Mouse (Mus musculus) hindbrain, postnatal 0 days (tissue): ENCODE data around the gene Ptges. TPM values are rescaled to one million over a fixed set of nuclear protein-coding genes. Genes with fewer than 3 reads are reported as not detected.

Source experiments
- ATAC-seq: fragments of 200-750 bp; cut with Nextera tagmentation; 2 replicates; pipeline ENCODE4 v1.8.0; 2017; ENCODE audit warnings: mild to moderate bottlenecking, moderate TSS enrichment, moderate library complexity
- DNase-seq: peaks from one replicate; pipeline ENCODE4 v3.0.0-alpha.2; 2015; ENCODE audit warnings: low spot score
- H3K27ac ChIP-seq: fragments of 300-500 bp; sonication (generic); 2 replicates; pipeline ENCODE4 v1.5.1; 2014; ENCODE audit warnings: mild to moderate bottlenecking
- H3K27me3 ChIP-seq: fragments of 300-500 bp; sonication (generic); 2 replicates; pipeline ENCODE4 v1.6.1; 2014; ENCODE audit warnings: low read length, mixed read lengths; ENCODE audit not compliant: insufficient read depth
- H3K36me3 ChIP-seq: fragments of 300-500 bp; sonication (generic); 2 replicates; pipeline ENCODE4 v1.6.1; 2014; ENCODE audit warnings: low read length, mixed read lengths; ENCODE audit not compliant: insufficient read depth
- H3K4me1 ChIP-seq: fragments of 300-500 bp; sonication (generic); 2 replicates; pipeline ENCODE4 v1.6.1; 2014; ENCODE audit warnings: antibody characterized with exemption, low read length, mixed read lengths; ENCODE audit not compliant: insufficient read depth
- H3K4me2 ChIP-seq: fragments of 300-500 bp; sonication (generic); 2 replicates; pipeline ENCODE4 v1.6.1; 2014; ENCODE audit warnings: low read depth, mild to moderate bottlenecking, low read length, moderate library complexity, mixed read lengths
- H3K4me3 ChIP-seq: fragments of 300-500 bp; sonication (generic); 2 replicates; pipeline ENCODE4 v1.5.1; 2014; ENCODE audit warnings: low read length
- H3K9ac ChIP-seq: fragments of 300-500 bp; sonication (generic); replicated peaks from 2 replicates; pipeline ENCODE4 v1.6.1; 2014; ENCODE audit warnings: mild to moderate bottlenecking, low read length, moderate library complexity, mixed read lengths
- H3K9me3 ChIP-seq: fragments of 300-500 bp; sonication (generic); 2 replicates; pipeline ENCODE4 v1.6.1; 2016; ENCODE audit warnings: low read length, mixed read lengths
- CTCF ChIP-seq: IDR thresholded peaks from 2 replicates; pipeline ENCODE4 v1.5.1; 2016; ENCODE audit warnings: antibody characterized with exemption, control low read depth, low read depth
- WGBS: fragments of 180-500 bp; shearing (Covaris S2); extraction: QIAGEN DNeasy Blood & Tissue Kit; methylation state at CpG from one replicate; pipeline ENCODE4 v1.1.7; 2014; 5-methylcytosine and 5-hydroxymethylcytosine counted together
- polyA plus RNA-seq: library from polyadenylated mRNA; unstranded; fragments of >200 nt; fragmentation: Nextera tagmentation; extraction: Ambion mirVana; gene quantifications from 2 replicates; pipeline ENCODE4 v1.2.1, GENCODE M21; 2015
- total RNA-seq: library from RNA; depleted of rRNA; stranded (reverse); fragments of >200 nt; gene quantifications from 2 replicates; pipeline ENCODE4 v1.2.3, GENCODE M21; 2014; rRNA removed

The Ptges gene
- total and polyA plus RNA-seq, 2 experiments from 2014 or later = 8.4 to 13.3 TPM

- H3K4me2 ChIP-seq = no peak overlapping the region
- H3K27ac ChIP-seq = no peak overlapping the region
- no peak overlapping the region for H3K9ac ChIP-seq
- H3K9me3 ChIP-seq = no peaks in the 10 kb centered on the region
- 0 out of 2 replicates have a peak, but pooled peaks cover 2% of the 10 kb centered on the region for H3K4me1 ChIP-seq
- no peak for TF ChIP-seq CTCF
- H3K27me3 ChIP-seq = peaks cover 15% of the 10 kb centered on the region
- H3K36me3 ChIP-seq = no peaks in the 10 kb centered on the region
- no peak for ATAC-seq
- WGBS = 49% methylated on average over 8 of the region's 8 CpGs
- H3K4me3 ChIP-seq = no peak overlapping the region
- no peak for DNase-seq
Observed at GRCm38 (mm10) chr2:30848184-30848583, 81.5 kb downstream of the Ptges start.

DNA sequence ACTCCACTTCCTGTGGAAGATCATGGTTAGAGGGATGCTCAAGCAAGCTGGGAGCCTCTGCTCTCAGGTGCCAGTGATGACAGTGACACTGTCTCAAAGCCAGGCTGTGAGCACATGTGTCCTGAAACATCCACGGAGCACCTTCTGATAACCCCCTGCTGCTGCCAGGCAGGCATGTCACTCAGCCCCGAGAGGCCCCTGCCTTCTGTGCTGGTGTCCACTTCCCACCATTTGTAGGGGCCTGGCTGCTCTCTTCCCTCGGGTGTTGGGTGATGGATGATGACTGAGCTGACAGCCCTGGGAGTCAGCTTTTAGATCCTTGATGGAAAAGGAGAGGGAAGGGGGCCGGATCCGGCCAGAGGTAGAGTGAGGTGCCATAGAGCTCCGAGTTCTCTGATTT is 82.9 kb downstream of the Ptges start:
- Histone ChIP-seq H3K4me1 (0 out of 2 replicates have a peak, but pooled peaks cover 2% of the 10 kb centered on the region), H3K9ac (no peak overlapping the region), H3K4me3 (no peak overlapping the region), H3K4me2 (no peak overlapping the region), H3K36me3 (no peaks in the 10 kb centered on the region), H3K27ac (no peak overlapping the region), H3K27me3 (peaks cover 15% of the 10 kb centered on the region), H3K9me3 (no peaks in the 10 kb centered on the region)
- DNase-seq (no peak), ATAC-seq (no peak)
- 37% methylated on average over 6 of the region's 6 CpGs for WGBS
- no peak for TF ChIP-seq CTCF

DNA sequence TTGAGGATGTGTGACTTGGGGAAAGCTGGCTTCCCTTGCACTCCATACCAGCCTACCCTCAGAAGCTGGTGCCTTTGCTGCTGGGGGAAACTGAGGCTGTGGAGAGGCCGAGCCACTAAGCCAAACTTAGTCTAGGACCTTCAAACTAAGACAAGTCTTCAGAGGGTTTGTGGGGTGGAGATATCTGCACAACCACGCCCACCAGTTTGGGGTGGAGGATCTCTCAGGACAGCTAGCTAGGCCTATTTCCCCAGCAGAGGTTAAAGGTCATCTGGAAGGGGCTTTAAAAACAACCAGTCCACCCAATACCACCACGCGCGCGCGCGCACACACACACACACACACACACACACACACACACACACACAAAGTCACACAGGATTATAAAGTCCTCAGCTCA is 83.4 kb downstream of the Ptges start:
- Histone ChIP-seq H3K27ac (no peak overlapping the region), H3K4me1 (0 out of 2 replicates have a peak, but pooled peaks cover 2% of the 10 kb centered on the region), H3K9ac (no peak overlapping the region), H3K4me3 (no peak overlapping the region), H3K4me2 (peak overlapping the region; percentile 77; the same call in 1 of the 2 replicates), H3K36me3 (no peaks in the 10 kb centered on the region), H3K27me3 (peaks cover 15% of the 10 kb centered on the region), H3K9me3 (no peaks in the 10 kb centered on the region)
- ATAC-seq = no peak
- 81% methylated on average over 8 of the region's 8 CpGs for WGBS
- no peak for DNase-seq
- TF ChIP-seq CTCF = no peak

GRCm38 (mm10) chr2:30845152-30846070 is 84.3 kb downstream of the Ptges start:
- peak overlapping the region; percentile 49 for H3K9ac ChIP-seq
- no peaks in the 10 kb centered on the region for H3K9me3 ChIP-seq
- H3K4me2 ChIP-seq = peak overlapping the region; percentile 77
- H3K27me3 ChIP-seq = peaks cover 15% of the 10 kb centered on the region
- no peak for DNase-seq
- no peaks in the 10 kb centered on the region for H3K36me3 ChIP-seq
- 0 out of 2 replicates have a peak, but pooled peaks cover 2% of the 10 kb centered on the region for H3K4me1 ChIP-seq
- WGBS = 1% methylated on average over 76 of the region's 80 CpGs
- H3K4me3 ChIP-seq = peak overlapping the region; percentile 42
- no peak overlapping the region for H3K27ac ChIP-seq
- no peak for TF ChIP-seq CTCF
- ATAC-seq = peak; percentile 38; the same call in 1 of the 2 replicates

DNA sequence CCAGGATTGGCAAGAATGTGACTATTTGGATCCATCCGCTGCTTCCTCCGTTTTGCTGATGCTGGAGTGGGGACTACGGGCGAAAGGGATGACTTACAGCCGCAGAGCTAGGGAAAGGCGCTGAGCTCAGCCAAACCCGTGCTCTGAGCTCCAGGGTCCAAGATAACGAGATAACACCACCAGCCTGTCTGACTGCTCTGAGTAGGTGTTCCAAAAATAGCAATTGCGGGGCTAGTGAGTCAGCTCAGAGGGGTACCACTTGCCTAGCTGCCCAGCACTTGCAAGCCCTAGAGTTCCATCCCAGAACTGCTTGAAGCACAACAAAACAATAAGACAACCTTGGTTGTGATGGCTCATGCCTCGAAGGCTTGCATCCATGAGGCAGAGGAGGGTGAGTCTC is 87.0 kb downstream of the Ptges start:
- TF ChIP-seq CTCF = no peak
- Histone ChIP-seq H3K4me1 (0 out of 2 replicates have a peak, but pooled peaks cover 2% of the 10 kb centered on the region), H3K36me3 (no peaks in the 10 kb centered on the region), H3K4me3 (no peak overlapping the region), H3K27me3 (peaks cover 15% of the 10 kb centered on the region), H3K9ac (no peak overlapping the region), H3K9me3 (no peaks in the 10 kb centered on the region), H3K27ac (no peak overlapping the region), H3K4me2 (no peak overlapping the region)
- 62% methylated on average over 10 of the region's 10 CpGs for WGBS
- DNase-seq = no peak
- ATAC-seq = no peak

Other genes starting within 250 kb of the Ptges start
- 0.75 and 2.4 TPM in 2 replicates for gene 1700001O22Rik, start 126.2 kb downstream of the Ptges start, total RNA-seq
- gene 1700001O22Rik, start 126.2 kb downstream of the Ptges start, polyA plus RNA-seq = 1.8 and 2.6 TPM in 2 replicates
- gene Ntmt1, start 122.0 kb downstream of the Ptges start, total RNA-seq = 79.5 and 96.3 TPM in 2 replicates
- 95.9 and 99.6 TPM in 2 replicates for gene Ntmt1, start 122.0 kb downstream of the Ptges start, polyA plus RNA-seq
- gene Asb6, start 99.5 kb downstream of the Ptges start, total RNA-seq = 49.1 and 53.5 TPM in 2 replicates
- gene Asb6, start 99.5 kb downstream of the Ptges start, polyA plus RNA-seq = 36.6 and 37.4 TPM in 2 replicates
- 6.7 and 7.2 TPM in 2 replicates for gene Prrx2, start 94.9 kb downstream of the Ptges start, total RNA-seq
- 5.0 and 5.6 TPM in 2 replicates for gene Prrx2, start 94.9 kb downstream of the Ptges start, polyA plus RNA-seq
- 22.9 and 25.4 TPM in 2 replicates for gene Tor1b, start 23.1 kb upstream of the Ptges start, total RNA-seq
- 18.7 and 20.4 TPM in 2 replicates for gene Tor1b, start 23.1 kb upstream of the Ptges start, polyA plus RNA-seq
- gene Tor1a, start 38.1 kb upstream of the Ptges start, total RNA-seq = 62.4 and 64.0 TPM in 2 replicates
- gene Tor1a, start 38.1 kb upstream of the Ptges start, polyA plus RNA-seq = 81.5 and 83.2 TPM in 2 replicates
- gene BC005624, start 52.3 kb upstream of the Ptges start, total RNA-seq = 19.7 and 22.2 TPM in 2 replicates
- gene BC005624, start 52.3 kb upstream of the Ptges start, polyA plus RNA-seq = 84.8 and 89.5 TPM in 2 replicates
- 43.0 and 49.9 TPM in 2 replicates for gene Usp20, start 52.4 kb upstream of the Ptges start, total RNA-seq
- 30.4 and 32.0 TPM in 2 replicates for gene Usp20, start 52.4 kb upstream of the Ptges start, polyA plus RNA-seq
- gene Fnbp1, start 212.1 kb upstream of the Ptges start, total RNA-seq = 20.1 and 24.1 TPM in 2 replicates
- gene Fnbp1, start 212.1 kb upstream of the Ptges start, polyA plus RNA-seq = 31.0 and 32.1 TPM in 2 replicates
- gene Gpr107, start 222.5 kb upstream of the Ptges start, total RNA-seq = 49.3 and 52.9 TPM in 2 replicates
- gene Gpr107, start 222.5 kb upstream of the Ptges start, polyA plus RNA-seq = 28.2 and 31.9 TPM in 2 replicates